Mouse (Mus musculus): ENCODE measurements around the gene Irf4. TPM values are rescaled to one million over a fixed set of nuclear protein-coding genes. Genes with fewer than 3 reads are reported as not detected.

The Irf4 gene
- polyA plus RNA-seq, 1 experiment, result not detected

- TF ChIP-seq GATA1 (IDR thresholded peaks at IDR 0.05; ENCODE audit: low read length) (no peak), TAL1 (IDR thresholded peaks at IDR 0.05; ENCODE audit: low read length) (no peak)
- Histone ChIP-seq H3K27me3 (ENCODE audit: control insufficient read depth) (no peaks in the 10 kb centered on the region), H3K9me3 (ENCODE audit: control insufficient read depth, low read length) (no peaks in the 10 kb centered on the region), H3K4me1 (ENCODE audit: control insufficient read depth) (no peaks in the 10 kb centered on the region), H3K4me3 (replicated peaks) (no peak overlapping the region), H3K36me3 (ENCODE audit: control insufficient read depth) (no peaks in the 10 kb centered on the region)
Observed at GRCm38 (mm10) chr13:30715573-30715972, 33.5 kb upstream of the Irf4 start.

GRCm38 (mm10) chr13:30716611-30717010 is 32.4 kb upstream of the Irf4 start:
- no peaks in the 10 kb centered on the region for H3K9me3 ChIP-seq (ENCODE audit: control insufficient read depth, low read length)
- no peaks in the 10 kb centered on the region for H3K4me1 ChIP-seq (ENCODE audit: control insufficient read depth)
- H3K27me3 ChIP-seq (ENCODE audit: control insufficient read depth), result no peaks in the 10 kb centered on the region
- H3K4me3 ChIP-seq (replicated peaks), result no peak overlapping the region
- H3K36me3 ChIP-seq (ENCODE audit: control insufficient read depth), result no peaks in the 10 kb centered on the region
- TF ChIP-seq TAL1 (IDR thresholded peaks at IDR 0.05; ENCODE audit: low read length) (no peak), GATA1 (IDR thresholded peaks at IDR 0.05; ENCODE audit: low read length) (no peak)

GRCm38 (mm10) chr13:30722601-30723000 is 26.4 kb upstream of the Irf4 start:
- H3K4me3 ChIP-seq (replicated peaks), result no peak overlapping the region
- H3K36me3 ChIP-seq (ENCODE audit: control insufficient read depth), result no peaks in the 10 kb centered on the region
- no peaks in the 10 kb centered on the region for H3K9me3 ChIP-seq (ENCODE audit: control insufficient read depth, low read length)
- no peaks in the 10 kb centered on the region for H3K4me1 ChIP-seq (ENCODE audit: control insufficient read depth)
- TF ChIP-seq TAL1 (IDR thresholded peaks at IDR 0.05; ENCODE audit: low read length) (no peak), GATA1 (IDR thresholded peaks at IDR 0.05; ENCODE audit: low read length) (no peak)
- no peaks in the 10 kb centered on the region for H3K27me3 ChIP-seq (ENCODE audit: control insufficient read depth)

- Histone ChIP-seq H3K4me3 (replicated peaks) (no peak overlapping the region), H3K36me3 (ENCODE audit: control insufficient read depth) (no peaks in the 10 kb centered on the region), H3K4me1 (ENCODE audit: control insufficient read depth) (no peaks in the 10 kb centered on the region), H3K27me3 (ENCODE audit: control insufficient read depth) (no peaks in the 10 kb centered on the region), H3K9me3 (ENCODE audit: control insufficient read depth, low read length) (no peaks in the 10 kb centered on the region)
- TF ChIP-seq TAL1 (IDR thresholded peaks at IDR 0.05; ENCODE audit: low read length), result no peak
- no peak for TF ChIP-seq GATA1 (IDR thresholded peaks at IDR 0.05; ENCODE audit: low read length)
Observed at GRCm38 (mm10) chr13:30723258-30723657, 25.8 kb upstream of the Irf4 start.

- H3K4me3 ChIP-seq (replicated peaks), result no peak overlapping the region
- no peaks in the 10 kb centered on the region for H3K4me1 ChIP-seq (ENCODE audit: control insufficient read depth)
- H3K36me3 ChIP-seq (ENCODE audit: control insufficient read depth), result no peaks in the 10 kb centered on the region
- TF ChIP-seq TAL1 (IDR thresholded peaks at IDR 0.05; ENCODE audit: low read length) (no peak), GATA1 (IDR thresholded peaks at IDR 0.05; ENCODE audit: low read length) (no peak)
- no peaks in the 10 kb centered on the region for H3K9me3 ChIP-seq (ENCODE audit: control insufficient read depth, low read length)
- no peaks in the 10 kb centered on the region for H3K27me3 ChIP-seq (ENCODE audit: control insufficient read depth)
Observed at GRCm38 (mm10) chr13:30723858-30724257, 25.2 kb upstream of the Irf4 start.

GRCm38 (mm10) chr13:30724691-30725271 is 24.2 kb upstream of the Irf4 start:
- TF ChIP-seq TAL1 (IDR thresholded peaks at IDR 0.05; ENCODE audit: low read length), result no peak
- no peak for TF ChIP-seq GATA1 (IDR thresholded peaks at IDR 0.05; ENCODE audit: low read length)
- Histone ChIP-seq H3K36me3 (ENCODE audit: control insufficient read depth) (no peaks in the 10 kb centered on the region), H3K4me3 (replicated peaks) (no peak overlapping the region), H3K27me3 (ENCODE audit: control insufficient read depth) (no peaks in the 10 kb centered on the region), H3K9me3 (ENCODE audit: control insufficient read depth, low read length) (no peaks in the 10 kb centered on the region), H3K4me1 (ENCODE audit: control insufficient read depth) (no peaks in the 10 kb centered on the region)

GRCm38 (mm10) chr13:30726879-30727278 is 22.1 kb upstream of the Irf4 start:
- TF ChIP-seq TAL1 (IDR thresholded peaks at IDR 0.05; ENCODE audit: low read length) (no peak), GATA1 (IDR thresholded peaks at IDR 0.05; ENCODE audit: low read length) (no peak)
- Histone ChIP-seq H3K4me1 (ENCODE audit: control insufficient read depth) (no peaks in the 10 kb centered on the region), H3K27me3 (ENCODE audit: control insufficient read depth) (no peaks in the 10 kb centered on the region), H3K4me3 (replicated peaks) (no peak overlapping the region), H3K36me3 (ENCODE audit: control insufficient read depth) (no peaks in the 10 kb centered on the region), H3K9me3 (ENCODE audit: control insufficient read depth, low read length) (no peaks in the 10 kb centered on the region)

GRCm38 (mm10) chr13:30728155-30728554 is 20.9 kb upstream of the Irf4 start:
- Histone ChIP-seq H3K9me3 (ENCODE audit: control insufficient read depth, low read length) (no peaks in the 10 kb centered on the region), H3K4me3 (replicated peaks) (no peak overlapping the region), H3K4me1 (ENCODE audit: control insufficient read depth) (no peaks in the 10 kb centered on the region), H3K27me3 (ENCODE audit: control insufficient read depth) (no peaks in the 10 kb centered on the region), H3K36me3 (ENCODE audit: control insufficient read depth) (no peaks in the 10 kb centered on the region)
- TF ChIP-seq GATA1 (IDR thresholded peaks at IDR 0.05; ENCODE audit: low read length) (no peak), TAL1 (IDR thresholded peaks at IDR 0.05; ENCODE audit: low read length) (no peak)

GRCm38 (mm10) chr13:30729245-30729644 is 19.8 kb upstream of the Irf4 start:
- Histone ChIP-seq H3K4me1 (ENCODE audit: control insufficient read depth) (no peaks in the 10 kb centered on the region), H3K9me3 (ENCODE audit: control insufficient read depth, low read length) (no peaks in the 10 kb centered on the region), H3K4me3 (replicated peaks) (no peak overlapping the region), H3K36me3 (ENCODE audit: control insufficient read depth) (no peaks in the 10 kb centered on the region), H3K27me3 (ENCODE audit: control insufficient read depth) (no peaks in the 10 kb centered on the region)
- TF ChIP-seq GATA1 (IDR thresholded peaks at IDR 0.05; ENCODE audit: low read length), result no peak
- TF ChIP-seq TAL1 (IDR thresholded peaks at IDR 0.05; ENCODE audit: low read length), result no peak
